Mouse (Mus musculus) embryo, embryonic 11.5 days (tissue): ENCODE measurements around the gene Bak1.

Experiments
- DNase-seq: peaks from one replicate; pipeline ENCODE4 v3.0.0-alpha.2; 2012; ENCODE audit warnings: low read depth, low spot score

Gene Bak1

GRCm38 (mm10) chr17:27028909-27029308 is at the start of gene Bak1:
Gene Bak1, minus strand, starts transcription at chr17:27029009.
- DNase-seq, result no peak

- DNase-seq, result no peak
Measured at GRCm38 (mm10) chr17:27078499-27078898, 49.7 kb upstream of the Bak1 start.

GRCm38 (mm10) chr17:27077920-27078319 is 49.1 kb upstream of the Bak1 start:
- no peak for DNase-seq

- DNase-seq, result no peak
Measured at GRCm38 (mm10) chr17:27077133-27077532, 48.3 kb upstream of the Bak1 start.

GRCm38 (mm10) chr17:27074849-27075745 is 46.3 kb upstream of the Bak1 start:
- no peak for DNase-seq

- DNase-seq, result no peak
Measured at GRCm38 (mm10) chr17:27074236-27074635, 45.4 kb upstream of the Bak1 start.

GRCm38 (mm10) chr17:27073778-27074177 is 45.0 kb upstream of the Bak1 start:
- DNase-seq, result no peak

GRCm38 (mm10) chr17:27073126-27073525 is 44.3 kb upstream of the Bak1 start:
- DNase-seq, result no peak

GRCm38 (mm10) chr17:27072363-27072762 is 43.6 kb upstream of the Bak1 start:
- DNase-seq, result no peak

- no peak for DNase-seq
Measured at GRCm38 (mm10) chr17:27071630-27072029, 42.8 kb upstream of the Bak1 start.

GRCm38 (mm10) chr17:27070913-27071312 is 42.1 kb upstream of the Bak1 start:
- DNase-seq, result no peak

GRCm38 (mm10) chr17:27069071-27069470 is 40.3 kb upstream of the Bak1 start:
- no peak for DNase-seq

GRCm38 (mm10) chr17:27066065-27066464 is 37.3 kb upstream of the Bak1 start:
- no peak for DNase-seq

- DNase-seq, result no peak
Measured at GRCm38 (mm10) chr17:27064195-27064594, 35.4 kb upstream of the Bak1 start.

GRCm38 (mm10) chr17:27063717-27064116 is 34.9 kb upstream of the Bak1 start:
- no peak for DNase-seq

GRCm38 (mm10) chr17:27062684-27063083 is 33.9 kb upstream of the Bak1 start:
- no peak for DNase-seq

- DNase-seq, result no peak
Measured at GRCm38 (mm10) chr17:27061727-27062126, 32.9 kb upstream of the Bak1 start.

- DNase-seq, result no peak
Measured at GRCm38 (mm10) chr17:27060698-27061097, 31.9 kb upstream of the Bak1 start.

GRCm38 (mm10) chr17:27057517-27058055 is 28.8 kb upstream of the Bak1 start:
- no peak for DNase-seq

- peak; percentile 47 for DNase-seq
Measured at GRCm38 (mm10) chr17:27056812-27057516, 28.2 kb upstream of the Bak1 start, which contains the start of gene Itpr3. Gene Itpr3, plus strand, starts transcription at chr17:27057304.

- no peak for DNase-seq
Measured at GRCm38 (mm10) chr17:27056170-27056569, 27.4 kb upstream of the Bak1 start.

- DNase-seq, result no peak
Measured at GRCm38 (mm10) chr17:27051514-27051913, 22.7 kb upstream of the Bak1 start.
